Mouse (Mus musculus) forebrain, embryonic 14.5 days (tissue): ENCODE measurements around the gene Mageb1. TPM values are rescaled to one million over a fixed set of nuclear protein-coding genes. Genes with fewer than 3 reads are reported as not detected.
"Not testable (repeated sequence)": the region's sequence is repeated elsewhere in the genome, so short reads cannot be mapped to it uniquely, and the experiment has no call there.

Experiments used
- ATAC-seq: fragments of 200-750 bp; cut with Nextera tagmentation; 2 replicates; pipeline ENCODE4 v1.8.0; 2017; ENCODE audit warnings: mild to moderate bottlenecking, moderate library complexity
- DNase-seq: peaks from one replicate; pipeline ENCODE4 v3.0.0-alpha.2; 2015; ENCODE audit warnings: low spot score
- H3K27ac ChIP-seq: fragments of 300-500 bp; sonication (generic); 2 replicates; pipeline ENCODE4 v1.5.1; 2014; ENCODE audit warnings: low read depth, mild to moderate bottlenecking, control low read depth, low read length, moderate library complexity
- H3K27me3 ChIP-seq: fragments of 300-500 bp; sonication (generic); replicated peaks from 2 replicates; pipeline ENCODE4 v1.6.1; 2014; ENCODE audit warnings: low read length, control low read depth, mixed read lengths; ENCODE audit not compliant: control insufficient read depth, insufficient read depth
- H3K36me3 ChIP-seq: fragments of 300-500 bp; sonication (generic); 2 replicates; pipeline ENCODE4 v1.6.1; 2014; ENCODE audit warnings: low read length, control low read depth; ENCODE audit not compliant: control insufficient read depth, insufficient read depth
- H3K4me1 ChIP-seq: fragments of 300-500 bp; sonication (generic); 2 replicates; pipeline ENCODE4 v1.6.1; 2014; ENCODE audit warnings: antibody characterized with exemption, low read length, control low read depth; ENCODE audit not compliant: control insufficient read depth, insufficient read depth
- H3K4me2 ChIP-seq: fragments of 300-500 bp; sonication (generic); 2 replicates; pipeline ENCODE4 v1.6.1; 2014; ENCODE audit warnings: mild to moderate bottlenecking, control low read depth, low read length
- H3K4me3 ChIP-seq: fragments of 300-500 bp; sonication (generic); 2 replicates; pipeline ENCODE4 v1.5.1; 2014; ENCODE audit warnings: low read depth, low read length, control low read depth
- H3K9ac ChIP-seq: fragments of 300-500 bp; sonication (generic); 2 replicates; pipeline ENCODE4 v1.6.1; 2014; ENCODE audit warnings: mild to moderate bottlenecking, low read length, control low read depth, moderate library complexity
- H3K9me3 ChIP-seq: fragments of 300-500 bp; sonication (generic); replicated peaks from 2 replicates; pipeline ENCODE4 v1.6.1; 2016; ENCODE audit warnings: low read length, control low read depth, mixed read lengths; ENCODE audit not compliant: control insufficient read depth
- WGBS: fragments of 180-500 bp; shearing (Covaris S2); extraction: QIAGEN DNeasy Blood & Tissue Kit; methylation state at CpG from one replicate; pipeline ENCODE4 v1.1.7; 2014; 5-methylcytosine and 5-hydroxymethylcytosine counted together
- polyA plus RNA-seq: library from polyadenylated mRNA; unstranded; fragments of >200 nt; fragmentation: Nextera tagmentation; extraction: Ambion mirVana; gene quantifications from 2 replicates; pipeline ENCODE4 v1.2.1, GENCODE M21; 2014

The Mageb1 gene
- not detected in 2 replicates for polyA plus RNA-seq

DNA sequence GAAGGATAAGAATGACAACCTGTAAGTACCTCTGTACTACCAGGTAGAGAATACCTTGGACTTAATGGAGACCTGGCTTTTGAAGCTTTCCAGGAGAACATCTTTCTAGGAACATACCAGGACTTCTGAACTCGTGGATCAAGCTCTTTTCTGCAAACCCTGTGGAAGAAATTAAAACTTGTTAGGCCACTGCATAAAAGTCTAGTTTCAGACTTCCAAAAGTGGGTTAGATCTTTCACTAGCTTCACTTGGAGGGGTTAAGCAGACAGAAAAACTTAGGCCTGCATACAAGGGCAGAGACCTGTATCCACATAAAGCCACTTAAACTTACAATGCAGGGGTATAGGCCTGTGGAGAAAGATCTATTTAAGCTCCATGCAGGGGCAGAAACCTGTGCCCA is at the start of gene Mageb1:
TSS of gene Mageb1 (minus strand) at position 101 of the 400 bp plus-strand sequence.
- WGBS: 36% methylated on average over 1 of the region's 1 CpGs

More for the DNA sequence above, at the start of gene Mageb1:
- not testable (repeated sequence) for DNase-seq, H3K4me3 ChIP-seq, H3K27ac ChIP-seq, H3K4me2 ChIP-seq, ATAC-seq, H3K9me3 ChIP-seq, H3K9ac ChIP-seq, H3K36me3 ChIP-seq, H3K27me3 ChIP-seq, H3K4me1 ChIP-seq

Other genes with a start within 250 kb of the Mageb1 start
- gene Mageb5, start 233.3 kb downstream of the Mageb1 start, polyA plus RNA-seq: not detected in 2 replicates